Mouse (Mus musculus) A20 (cell line): Measurements from ENCODE around the gene Purb.
"Not testable (repeated sequence)": the region's sequence is repeated elsewhere in the genome, so short reads cannot be mapped to it uniquely, and the experiment has no call there.

Experiments used
- DNase-seq: peaks from one replicate; pipeline ENCODE4 v3.0.0-alpha.2; 2011; ENCODE audit warnings: low read depth, low spot score

The Purb gene

GRCm38 (mm10) chr11:6445441-6445840 lies 30.3 kb downstream of the Purb start:
- no peak for DNase-seq

- DNase-seq, result peak; percentile 100
These were observed 31.5 kb downstream of the Purb start, which contains the start of gene H2afv for GRCm38 (mm10) chr11:6444077-6444853. TSS of gene H2afv (minus strand) at chr11:6444443.

- no peak for DNase-seq
These were observed 32.0 kb downstream of the Purb start for GRCm38 (mm10) chr11:6443727-6444076.

- DNase-seq, result peak; percentile 30
These were observed 32.6 kb downstream of the Purb start for GRCm38 (mm10) chr11:6443102-6443501.

DNA sequence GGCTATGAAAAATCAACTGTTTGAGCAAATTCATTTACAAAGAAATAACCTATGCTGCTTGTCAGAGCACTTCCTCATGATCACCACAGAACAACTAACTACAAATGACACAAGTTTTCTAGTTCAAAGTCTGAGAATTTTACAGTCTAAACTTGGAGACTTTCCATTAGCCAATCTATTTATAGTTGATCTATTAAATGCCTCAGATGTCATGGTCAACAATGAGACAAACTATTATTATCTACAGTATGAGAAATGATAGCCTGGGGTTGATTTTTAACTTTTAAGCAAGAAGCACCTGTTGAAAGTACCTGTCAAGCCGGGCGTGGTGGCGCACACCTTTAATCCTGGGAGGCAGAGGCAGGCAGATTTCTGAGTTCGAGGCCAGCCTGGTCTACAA lies 33.2 kb downstream of the Purb start:
- peak; percentile 11 for DNase-seq

- no peak for DNase-seq
These were observed 35.5 kb downstream of the Purb start for GRCm38 (mm10) chr11:6440171-6440570.

DNA sequence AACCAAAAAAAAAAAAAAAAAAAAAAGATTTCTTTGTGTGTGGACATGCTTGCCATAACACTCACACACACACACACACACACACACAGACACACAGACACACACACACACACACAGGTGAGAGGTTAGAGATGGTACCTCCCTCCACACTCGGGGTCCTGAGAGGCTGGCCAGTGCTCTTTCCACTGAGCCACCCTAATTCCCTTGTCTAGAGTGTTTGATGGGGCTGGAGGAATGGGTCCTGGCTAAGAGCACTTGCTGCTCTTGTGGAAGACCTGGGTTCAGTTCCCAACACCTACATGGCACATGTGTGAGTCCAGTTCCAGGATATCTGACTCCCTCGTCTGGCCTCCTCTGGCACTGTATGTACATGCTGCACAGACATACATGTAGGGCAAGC lies 38.0 kb downstream of the Purb start:
- DNase-seq, result no peak

DNA sequence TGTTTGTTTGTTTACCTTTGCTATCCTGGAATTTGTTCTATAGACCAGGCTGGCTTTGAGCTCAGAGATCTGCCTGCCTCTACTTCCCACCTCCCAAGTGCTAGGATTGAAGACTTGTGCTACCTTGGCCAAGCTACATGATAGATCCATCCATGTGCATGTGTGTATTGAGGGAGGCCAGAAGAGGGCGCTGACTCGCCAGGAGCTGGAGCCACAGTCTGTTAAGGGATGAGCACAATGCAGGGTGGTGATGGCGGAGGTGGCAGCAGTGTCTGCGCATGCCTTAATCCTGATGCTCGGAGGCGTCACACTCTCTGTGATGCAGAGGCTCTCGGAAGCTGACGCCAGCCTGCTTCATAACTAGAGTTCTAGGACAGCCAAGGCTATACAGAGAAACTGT lies 39.3 kb downstream of the Purb start:
- DNase-seq, result peak; percentile 58

DNA sequence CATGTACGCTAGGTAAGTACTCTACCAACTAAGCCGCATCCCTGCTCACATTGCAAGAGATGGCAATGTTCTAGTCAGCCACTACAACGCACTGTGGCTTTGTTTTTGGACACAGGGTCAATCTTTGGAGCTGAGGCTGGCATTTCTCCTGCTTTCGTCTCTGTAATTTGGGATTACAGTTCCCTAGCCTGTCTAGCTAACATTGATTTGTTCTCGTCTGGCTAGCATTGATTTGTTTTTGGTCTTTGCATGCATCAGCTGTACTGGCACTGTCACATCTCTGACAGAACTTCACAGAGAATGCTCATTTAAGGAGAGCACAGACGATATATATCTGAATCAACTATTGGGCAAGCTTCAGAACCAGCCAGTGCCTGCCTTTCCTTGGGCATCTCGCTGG lies 45.5 kb downstream of the Purb start:
- no peak for DNase-seq

DNA sequence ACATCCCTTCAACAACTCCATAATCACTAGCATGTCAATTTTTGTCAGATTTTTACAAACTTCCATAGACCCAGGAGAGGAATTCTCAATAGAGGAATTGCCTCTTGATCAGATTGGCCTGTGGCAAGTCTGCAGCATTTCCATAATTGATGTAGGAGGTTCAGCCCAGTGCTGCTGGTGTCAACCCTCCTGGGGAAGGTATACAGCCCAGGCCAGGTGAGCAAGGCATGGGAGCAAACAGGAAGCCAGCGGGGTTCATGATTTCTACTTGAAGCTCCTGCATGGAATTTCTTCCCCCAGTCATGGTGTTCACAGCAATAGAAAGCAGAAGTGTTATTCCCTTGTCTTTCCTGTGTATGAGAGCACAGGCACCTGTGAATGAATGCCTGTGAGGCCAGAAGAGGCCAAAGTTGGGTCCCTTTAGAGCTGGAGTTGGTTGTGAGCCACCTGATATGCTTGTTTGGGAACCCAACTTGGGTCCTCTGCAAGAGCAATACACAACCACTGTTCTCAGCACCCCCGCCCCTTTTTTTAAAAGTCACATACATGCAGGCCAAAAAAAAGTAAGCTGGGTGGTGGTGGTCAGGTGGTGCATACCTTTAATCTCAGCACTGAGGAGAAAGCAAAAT lies 54.9 kb downstream of the Purb start:
- peak; percentile 43 for DNase-seq

- no peak for DNase-seq
These were observed 55.4 kb downstream of the Purb start for GRCm38 (mm10) chr11:6420283-6420703.

DNA sequence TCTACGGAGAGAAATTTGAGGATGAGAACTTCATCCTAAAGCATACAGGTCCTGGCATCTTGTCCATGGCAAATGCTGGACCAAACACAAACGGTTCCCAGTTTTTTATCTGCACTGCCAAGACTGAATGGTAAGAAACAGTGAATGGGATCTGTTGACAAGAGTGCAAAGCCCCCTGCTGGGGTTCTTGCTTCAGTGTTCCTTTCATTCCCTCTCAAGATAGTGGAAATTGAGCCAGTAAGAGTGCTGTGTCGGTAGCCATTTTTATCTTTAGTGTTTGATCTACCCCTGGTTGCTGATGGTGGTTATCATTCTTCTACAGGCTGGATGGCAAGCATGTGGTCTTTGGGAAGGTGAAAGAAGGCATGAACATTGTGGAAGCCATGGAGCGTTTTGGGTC lies 56.6 kb downstream of the Purb start:
- DNase-seq, result not testable (repeated sequence)

GRCm38 (mm10) chr11:6418751-6419150 lies 57.0 kb downstream of the Purb start:
- no peak for DNase-seq
